Mouse (Mus musculus): ENCODE measurements around the gene 9430038I01Rik.
"Not testable (repeated sequence)": the region's sequence is repeated elsewhere in the genome, so short reads cannot be mapped to it uniquely, and the experiment has no call there.

9430038I01Rik gene

DNA sequence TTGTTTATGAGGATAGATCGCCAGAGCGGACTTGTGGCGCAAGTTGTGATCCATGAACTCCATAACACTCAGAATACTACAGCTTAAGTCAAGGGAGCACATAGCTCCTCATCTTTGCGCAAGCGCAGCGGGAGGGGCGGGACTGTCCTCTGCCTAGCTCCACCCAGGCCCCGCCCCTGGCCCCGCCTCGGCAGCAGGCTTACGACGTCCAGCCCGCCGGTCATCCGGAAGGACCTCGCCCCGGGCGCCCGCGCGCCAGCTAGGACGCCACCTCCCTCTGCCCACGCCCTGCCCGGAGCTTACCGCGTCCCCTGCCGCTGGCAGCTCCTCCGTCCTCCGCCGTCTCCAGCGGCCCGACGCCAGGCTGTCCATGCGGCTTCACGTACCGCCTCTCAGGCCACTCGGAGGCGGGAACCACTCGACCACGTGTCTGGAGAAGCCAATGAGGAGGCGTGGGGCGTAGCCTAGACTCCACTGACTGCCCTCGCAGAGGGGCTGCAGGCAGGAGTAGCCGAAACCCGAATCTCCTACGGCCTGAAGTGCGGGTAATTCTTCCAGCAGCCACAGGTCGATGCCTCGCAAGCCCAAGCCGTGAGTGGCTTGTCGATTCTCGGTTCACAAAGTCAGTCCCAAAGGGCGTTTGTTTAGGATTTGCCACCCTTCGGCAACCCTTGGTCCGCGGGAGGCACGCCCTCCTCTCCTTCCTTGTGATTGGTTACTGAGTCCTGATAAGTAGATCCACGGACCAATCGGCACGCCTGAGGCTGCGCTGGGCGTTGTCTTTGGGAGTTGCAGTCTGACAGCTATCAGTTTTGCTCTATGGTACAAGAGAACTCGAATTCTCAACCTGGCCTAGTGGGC lies at the start of gene 9430038I01Rik:
Gene 9430038I01Rik, minus strand, starts transcription at position 426 of the 861 bp plus-strand sequence.
- peak; percentile 97 for DNase-seq

DNA sequence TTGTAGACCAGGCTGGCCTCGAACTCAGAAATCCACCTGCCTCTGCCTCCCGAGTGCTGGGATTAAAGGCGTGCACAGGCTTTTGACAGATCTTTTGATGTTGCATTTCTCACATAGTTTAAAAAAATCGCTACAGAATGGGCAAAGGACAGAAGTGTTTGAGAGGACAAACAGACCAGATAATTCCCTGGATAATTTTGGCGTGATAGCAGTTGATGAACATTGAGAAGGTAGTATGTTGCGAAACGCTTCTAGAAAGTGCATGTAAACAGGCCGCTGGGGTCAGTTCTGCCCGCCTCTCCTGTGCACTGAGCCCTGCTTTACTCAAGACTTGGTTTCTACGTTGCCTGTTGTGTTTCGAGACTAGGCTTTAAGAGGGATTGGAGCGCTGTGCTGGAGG lies 34.8 kb upstream of the 9430038I01Rik start:
- no peak for DNase-seq

DNA sequence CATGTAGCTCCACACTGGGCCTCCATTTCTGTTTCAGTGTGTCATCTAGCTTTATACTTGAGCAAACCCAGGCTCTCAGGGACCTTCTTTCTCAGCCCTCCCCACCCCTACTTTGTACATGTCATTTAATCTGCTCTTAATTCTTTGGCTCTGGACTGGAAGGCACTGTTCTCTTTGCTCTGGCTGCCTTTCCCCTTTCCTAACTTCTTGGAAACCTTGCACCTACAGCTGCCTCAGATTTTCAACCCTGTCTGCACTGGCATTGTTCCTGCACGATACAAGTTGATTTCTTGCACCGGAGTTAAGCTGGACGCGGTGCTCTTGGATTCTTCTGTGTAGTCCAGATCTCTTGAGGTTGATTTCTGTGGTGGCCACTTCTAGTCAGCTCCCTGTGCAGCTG lies 32.4 kb upstream of the 9430038I01Rik start:
- no peak for DNase-seq

DNA sequence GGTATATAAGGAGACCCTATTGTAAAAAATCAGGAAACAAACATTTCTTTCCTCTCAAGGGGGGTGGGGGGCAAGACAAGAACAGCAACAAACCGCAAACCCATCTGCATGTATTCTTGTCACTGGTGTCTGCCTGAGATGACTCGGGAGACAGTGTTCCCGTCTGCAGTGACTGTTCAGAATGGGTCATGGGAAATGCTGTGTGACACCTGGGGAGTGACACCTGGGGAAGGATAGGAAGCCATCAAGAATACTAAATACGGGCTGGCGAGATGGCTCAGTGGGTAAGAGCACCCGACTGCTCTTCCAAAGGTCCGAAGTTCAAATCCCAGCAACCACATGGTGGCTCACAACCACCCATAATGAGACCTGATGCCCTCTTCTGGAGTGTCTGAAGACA lies 28.4 kb upstream of the 9430038I01Rik start:
- DNase-seq, result not testable (repeated sequence)

DNA sequence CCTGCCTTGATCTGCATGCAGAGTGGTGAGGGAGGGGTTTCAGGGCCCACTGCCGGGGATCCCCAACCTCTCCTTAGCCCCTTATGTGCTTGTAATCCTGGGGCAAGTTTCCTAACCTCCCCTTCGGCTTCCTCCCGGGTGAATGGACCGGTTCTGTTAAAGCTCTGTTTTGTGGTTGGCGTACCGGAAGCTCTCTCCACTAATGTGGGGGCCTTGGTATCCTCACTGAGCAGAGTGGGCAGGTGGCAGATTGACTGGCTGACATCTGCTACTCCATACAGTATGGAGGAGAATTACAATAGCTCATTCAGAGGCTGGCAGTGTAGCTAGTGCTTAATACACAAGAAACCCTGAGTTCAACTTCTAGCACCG lies 27.6 kb upstream of the 9430038I01Rik start:
- DNase-seq, result peak; percentile 16

DNA sequence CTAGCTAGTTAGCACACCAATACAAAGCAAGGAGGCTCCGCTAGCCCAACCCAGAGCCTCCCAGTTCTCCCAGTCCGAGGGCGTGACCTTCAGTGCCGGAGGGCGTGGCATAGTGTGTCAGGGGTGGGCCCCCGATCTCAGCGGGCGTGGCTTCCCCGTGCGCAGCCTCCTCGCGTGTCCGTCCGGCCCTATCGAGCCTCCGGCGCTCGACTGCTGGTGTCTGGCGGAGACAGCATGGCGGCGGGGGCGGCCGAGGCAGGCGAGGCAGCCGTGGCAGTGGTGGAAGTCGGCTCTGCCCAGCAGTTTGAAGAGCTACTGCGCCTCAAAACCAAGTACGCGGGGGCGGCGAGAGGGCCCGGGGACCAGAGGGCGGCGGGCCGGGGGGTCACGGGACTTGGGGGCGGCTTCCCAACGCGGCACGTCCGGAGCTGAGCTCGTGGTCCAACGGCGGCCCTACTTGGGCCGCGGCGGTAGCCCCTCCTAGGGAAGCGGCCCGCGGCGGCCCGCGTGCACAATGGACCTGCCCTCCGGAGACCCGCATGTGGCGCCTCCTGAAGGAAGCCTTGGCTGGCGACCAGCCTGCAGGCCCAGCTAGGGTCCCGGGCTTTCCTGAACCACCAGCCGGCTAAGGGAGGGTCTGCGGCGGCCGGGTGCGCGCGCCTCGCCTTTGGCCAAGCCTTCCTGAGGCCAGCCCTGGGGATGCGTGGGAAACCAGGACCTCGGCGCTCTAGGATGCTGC lies 27.0 kb upstream of the 9430038I01Rik start, which contains the start of gene Glrx3:
Gene Glrx3, plus strand, starts transcription at position 175 of the 739 bp plus-strand sequence.
- peak; percentile 87 for DNase-seq

DNA sequence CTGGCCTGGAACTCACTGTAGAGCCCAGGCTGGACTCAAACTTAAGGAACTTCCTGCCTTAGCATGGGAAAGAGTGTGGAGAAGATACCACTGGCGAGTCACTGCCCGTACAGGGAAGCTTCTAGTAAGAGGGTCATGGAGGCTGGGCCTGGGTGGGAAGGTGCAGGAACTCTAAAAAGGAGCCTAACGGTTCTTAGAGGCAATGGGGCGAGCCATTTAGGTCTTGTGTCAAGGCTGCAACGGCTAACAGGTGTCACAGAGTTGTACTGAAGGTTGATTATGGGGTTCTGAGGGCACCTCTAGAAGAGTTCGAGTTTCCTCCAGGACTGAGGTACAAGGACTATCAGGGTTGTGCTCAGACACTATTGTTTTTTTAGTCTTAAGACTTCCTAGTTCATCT lies 26.3 kb upstream of the 9430038I01Rik start:
- no peak for DNase-seq

DNA sequence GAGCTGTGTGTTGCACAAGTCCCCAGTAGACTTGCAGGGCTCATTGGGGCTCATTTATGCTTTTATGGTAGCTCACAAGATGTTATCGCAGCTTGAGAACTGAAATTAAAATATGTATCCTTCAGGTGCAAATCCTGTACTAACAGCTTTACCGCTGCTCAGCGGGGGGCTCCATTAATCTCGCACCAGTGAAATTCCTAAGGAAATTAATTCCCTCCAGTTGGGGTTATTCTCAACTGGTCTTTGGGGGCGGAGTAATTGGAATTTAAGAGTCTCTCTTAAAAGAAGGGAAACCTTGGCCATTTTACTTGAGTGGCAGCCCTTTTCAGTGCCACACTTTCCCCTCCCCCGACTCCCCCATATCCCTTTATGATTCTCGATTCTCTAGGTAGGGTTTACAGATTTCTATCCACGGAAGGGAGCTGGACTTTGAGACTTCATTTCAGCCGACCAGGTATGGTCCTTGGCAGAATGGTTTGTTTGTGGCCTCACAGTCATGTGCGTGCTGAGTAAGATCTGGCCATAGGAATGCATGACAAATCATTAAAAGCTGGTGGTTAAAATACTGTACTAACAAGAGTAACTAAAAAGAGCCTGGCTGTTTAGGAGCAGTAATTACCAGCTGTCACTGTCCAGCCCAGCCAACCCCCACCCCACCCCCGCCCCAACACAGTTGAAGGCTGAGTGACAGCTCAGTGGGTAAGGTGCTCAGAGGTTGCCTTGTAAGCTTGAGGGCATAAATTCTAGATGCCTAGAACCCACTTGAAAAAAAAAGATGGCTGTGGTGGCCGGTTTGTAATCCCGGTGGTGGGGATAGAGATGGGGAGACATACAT lies 21.4 kb upstream of the 9430038I01Rik start:
- no peak for DNase-seq

DNA sequence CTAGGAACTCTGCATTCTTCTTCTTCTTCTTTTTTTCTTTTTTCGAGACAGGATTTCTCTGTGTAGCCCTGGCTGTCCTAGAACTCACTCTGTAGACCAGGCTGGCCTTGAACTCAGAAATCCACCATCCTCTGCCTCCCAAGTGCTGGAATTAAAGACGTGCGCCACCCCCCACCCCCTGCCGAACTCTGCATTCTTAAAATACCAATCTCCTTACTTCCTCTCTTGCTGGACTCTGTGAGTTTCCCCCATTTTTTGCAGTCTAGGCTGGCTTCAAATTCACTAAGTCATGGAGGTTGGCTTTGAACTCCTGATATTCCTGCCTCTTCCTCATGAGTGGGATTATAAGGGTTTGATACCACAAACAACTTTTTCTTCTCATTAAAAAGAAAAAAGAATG lies 16.1 kb upstream of the 9430038I01Rik start:
- no peak for DNase-seq

DNA sequence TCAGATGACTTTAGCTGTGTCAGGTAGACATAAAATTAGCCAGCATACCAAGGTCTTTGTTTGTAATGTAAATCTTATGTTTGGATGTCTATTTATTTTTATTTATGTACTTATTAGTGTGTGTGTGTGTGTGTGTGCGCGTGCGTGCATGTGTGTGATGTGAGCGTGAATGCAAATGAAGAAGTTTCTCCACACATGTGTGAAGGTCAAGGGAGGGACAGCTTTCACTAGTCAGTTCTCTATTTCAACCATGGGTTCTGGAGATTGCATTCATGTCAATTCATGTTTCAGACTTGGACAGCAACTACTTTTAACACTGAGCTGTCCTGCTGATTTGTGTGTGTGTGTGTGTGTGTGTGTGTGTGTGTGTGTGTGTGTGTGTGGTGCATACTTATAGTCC lies 10.7 kb upstream of the 9430038I01Rik start:
- DNase-seq, result no peak

DNA sequence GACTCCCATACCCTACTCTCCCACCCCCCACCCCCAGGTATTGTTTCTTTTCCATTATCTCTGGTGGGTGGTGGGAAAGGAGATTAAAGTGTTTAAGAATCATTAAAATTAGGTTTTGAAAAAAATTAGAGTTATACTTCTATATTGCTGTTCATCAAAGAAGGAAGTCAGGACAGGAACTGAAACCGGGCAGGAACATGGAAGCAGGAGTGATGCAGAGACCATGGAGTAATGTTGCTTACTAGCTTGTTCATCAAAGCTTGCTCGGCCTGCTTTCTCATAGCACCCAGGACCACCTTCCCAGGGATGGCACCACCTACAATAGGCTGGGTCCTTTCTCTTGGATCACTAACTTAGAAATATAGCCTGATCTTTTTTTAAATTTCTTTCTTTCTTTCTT lies 10.0 kb upstream of the 9430038I01Rik start:
- DNase-seq, result no peak

DNA sequence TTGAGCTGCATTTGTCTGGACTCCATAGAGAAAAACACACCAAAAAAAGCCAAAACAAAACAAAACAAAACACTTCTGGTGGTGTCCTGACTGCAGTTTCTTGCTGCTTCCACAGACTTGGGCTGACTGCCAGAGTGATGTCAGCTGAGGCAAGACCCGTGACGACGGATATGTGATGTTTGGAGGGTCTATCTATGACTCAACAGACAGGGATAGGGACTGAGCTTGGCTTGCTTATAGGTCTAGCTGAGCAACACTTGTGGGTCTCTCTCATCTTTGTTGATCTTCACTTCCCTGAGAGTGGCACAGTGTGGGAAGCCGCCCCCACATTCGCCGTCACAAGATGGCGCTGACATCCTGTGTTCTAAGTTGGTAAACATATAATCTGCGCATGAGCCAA lies 4.1 kb upstream of the 9430038I01Rik start:
- DNase-seq, result no peak

DNA sequence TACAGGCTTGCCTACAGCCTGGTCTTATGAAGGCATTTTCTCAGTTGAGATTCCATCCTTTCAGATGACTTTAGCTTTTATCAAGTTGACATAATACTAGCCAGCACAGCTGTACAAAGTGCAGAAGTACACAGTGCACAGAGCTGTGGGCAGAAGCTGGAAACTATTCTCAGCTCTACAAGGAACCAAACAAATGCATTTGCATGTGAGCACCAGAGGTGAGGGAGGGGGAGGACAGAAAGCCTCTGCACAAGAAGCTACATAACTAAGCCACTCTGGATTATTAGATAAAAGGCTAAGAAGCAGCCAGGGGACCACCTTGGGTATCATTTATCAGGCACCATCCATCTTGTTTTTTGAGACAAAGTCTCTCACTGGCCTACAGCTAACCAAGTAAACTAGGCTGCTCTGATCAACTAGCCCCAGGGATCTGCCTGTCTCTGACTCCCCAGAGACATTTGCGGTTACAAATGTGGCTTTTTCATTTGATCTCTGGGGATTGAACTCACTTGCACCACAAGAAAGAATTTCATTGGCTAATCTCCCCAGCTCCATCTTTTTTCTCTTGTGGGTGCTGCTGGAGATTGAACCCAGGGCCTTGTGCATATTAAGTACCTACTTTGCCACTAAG lies 3.0 kb downstream of the 9430038I01Rik start:
- DNase-seq, result no peak

DNA sequence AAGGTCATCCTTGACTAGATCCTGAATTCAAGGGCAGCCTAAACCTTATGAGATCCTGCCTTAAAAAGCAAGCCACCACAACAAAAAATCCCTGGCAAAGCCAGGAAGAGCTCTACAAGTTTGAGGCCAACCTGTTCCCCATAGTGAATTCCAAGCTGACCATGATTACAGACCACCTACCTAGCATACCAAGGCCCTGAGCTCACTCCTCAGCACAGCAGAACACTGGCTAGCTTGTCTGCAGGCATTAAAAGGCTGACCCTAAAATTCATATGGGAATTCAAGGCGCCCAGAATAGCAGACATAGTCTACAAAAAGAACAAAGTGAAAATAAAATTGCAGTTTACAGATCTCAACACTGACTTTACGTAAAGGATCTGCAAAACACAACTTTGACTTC lies 6.4 kb downstream of the 9430038I01Rik start:
- no peak for DNase-seq

DNA sequence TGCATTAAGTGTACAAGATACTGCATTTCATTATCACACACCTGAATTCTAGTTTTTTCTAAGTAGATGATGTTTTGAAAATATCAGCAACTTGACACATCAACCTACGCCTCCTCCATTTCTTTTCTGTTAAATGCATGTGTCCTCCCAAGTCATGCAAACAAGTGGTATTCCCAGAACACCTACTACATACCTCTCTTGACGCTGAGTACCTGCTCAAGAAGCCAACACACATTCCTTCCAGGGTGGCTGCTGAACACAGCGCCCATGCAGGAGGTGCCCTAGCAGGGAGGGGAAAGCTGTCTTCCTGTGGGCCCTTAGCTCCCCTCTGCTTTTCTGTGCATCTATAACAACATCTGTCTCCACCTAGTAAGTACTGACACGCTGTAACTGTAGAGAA lies 11.6 kb downstream of the 9430038I01Rik start:
- no peak for DNase-seq

DNA sequence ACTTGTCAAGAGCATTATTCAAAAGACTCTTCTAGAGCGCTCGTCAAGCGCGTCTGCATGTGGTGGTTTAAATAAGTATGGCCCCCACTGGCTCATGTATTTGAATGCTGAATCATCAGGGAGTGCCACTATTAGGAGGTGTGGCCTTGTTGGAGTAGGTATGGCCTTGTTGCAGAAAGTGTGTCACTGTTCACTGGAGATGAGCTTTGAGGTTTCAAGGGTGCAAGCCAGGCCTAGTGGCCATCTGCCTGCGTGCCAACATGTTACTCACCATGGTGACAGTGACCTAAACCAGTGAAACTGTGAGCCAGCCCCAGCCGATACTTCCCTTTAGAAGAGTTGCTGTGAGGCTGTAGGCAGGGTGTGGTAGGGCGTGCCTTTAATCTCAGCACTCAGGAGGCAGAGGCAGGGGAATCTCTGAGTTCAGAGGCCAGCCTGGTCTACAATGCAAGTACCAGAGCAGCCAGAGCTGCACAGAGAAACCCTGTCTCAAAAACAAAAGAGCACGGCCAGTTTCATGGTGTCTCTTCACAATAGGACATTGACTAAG lies 13.1 kb downstream of the 9430038I01Rik start:
- DNase-seq, result no peak

DNA sequence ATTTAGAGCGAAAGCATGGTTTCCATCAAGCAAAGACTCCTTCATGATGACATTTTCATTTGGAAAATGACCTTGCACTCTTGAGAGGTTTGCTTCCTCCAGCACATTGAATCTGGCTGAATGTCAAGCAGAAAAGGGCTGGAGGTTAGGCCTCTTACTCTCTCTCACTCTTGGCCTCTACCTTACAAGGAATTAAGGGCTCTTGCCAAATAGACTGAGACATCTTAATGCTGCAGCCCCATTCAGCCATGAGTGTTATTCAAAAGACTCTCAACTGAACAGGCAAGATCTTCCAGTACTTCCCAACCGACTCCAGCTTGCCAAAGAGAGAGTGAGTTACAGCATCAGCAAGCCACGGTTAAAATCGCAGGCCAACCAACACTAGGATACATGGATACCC lies 15.1 kb downstream of the 9430038I01Rik start:
- DNase-seq, result no peak

DNA sequence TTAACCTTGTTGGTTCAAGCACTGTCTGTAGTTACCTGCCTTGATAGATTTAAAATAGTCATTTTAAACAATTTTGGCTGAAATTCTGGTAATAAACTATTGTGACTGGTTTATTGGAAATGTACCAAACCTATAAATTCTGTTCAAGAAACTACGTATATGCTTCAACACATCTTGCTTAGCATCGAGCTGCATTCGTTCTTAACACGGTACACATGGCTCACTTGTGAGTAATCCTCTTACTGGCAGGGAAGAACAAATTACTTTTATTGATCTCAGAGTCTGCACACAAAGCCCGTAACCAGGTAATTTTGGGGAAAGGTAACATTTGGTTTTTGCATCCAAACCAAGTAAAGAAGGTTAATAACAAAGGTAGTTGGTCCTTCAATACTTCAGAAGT lies 22.7 kb downstream of the 9430038I01Rik start:
- no peak for DNase-seq

DNA sequence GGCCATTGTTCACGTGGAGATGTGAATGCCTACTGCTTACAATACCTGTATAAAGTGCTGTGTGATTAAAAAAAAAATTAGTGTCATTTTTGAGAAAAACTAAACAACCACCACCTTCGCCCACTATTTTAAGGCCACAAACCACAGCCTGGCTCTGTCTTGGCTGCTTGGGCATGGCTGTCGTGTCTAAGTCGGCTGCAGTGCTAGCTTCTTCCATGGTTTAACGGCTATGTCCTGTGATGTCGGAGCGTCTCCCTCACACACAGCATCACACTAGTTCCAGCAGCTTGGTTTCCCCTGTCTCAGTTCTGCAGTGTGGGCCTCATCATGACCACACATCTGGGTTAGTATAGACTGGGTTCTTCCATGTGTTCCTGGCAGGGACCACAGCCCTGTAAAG lies 35.6 kb downstream of the 9430038I01Rik start:
- DNase-seq, result no peak

DNA sequence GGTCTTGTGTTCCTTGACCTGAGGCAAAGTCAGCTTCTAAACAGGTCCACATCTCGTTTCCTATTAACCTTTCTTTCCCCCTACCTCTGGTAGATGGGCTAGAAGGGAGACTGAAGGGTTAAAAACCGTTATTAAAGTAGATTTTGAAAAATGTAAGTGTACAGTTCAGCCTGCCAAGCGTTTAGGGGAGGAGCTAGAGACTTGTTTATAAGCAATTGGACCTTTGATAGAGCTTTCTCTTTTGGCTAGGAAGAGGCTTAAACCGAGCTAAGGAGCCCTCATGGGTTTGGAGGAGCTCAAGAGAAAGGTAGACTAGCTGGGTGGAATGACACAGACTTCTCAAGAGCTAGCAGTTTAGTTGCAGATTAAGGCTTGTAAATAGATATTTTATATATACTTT lies 38.8 kb downstream of the 9430038I01Rik start:
- DNase-seq, result no peak

DNA sequence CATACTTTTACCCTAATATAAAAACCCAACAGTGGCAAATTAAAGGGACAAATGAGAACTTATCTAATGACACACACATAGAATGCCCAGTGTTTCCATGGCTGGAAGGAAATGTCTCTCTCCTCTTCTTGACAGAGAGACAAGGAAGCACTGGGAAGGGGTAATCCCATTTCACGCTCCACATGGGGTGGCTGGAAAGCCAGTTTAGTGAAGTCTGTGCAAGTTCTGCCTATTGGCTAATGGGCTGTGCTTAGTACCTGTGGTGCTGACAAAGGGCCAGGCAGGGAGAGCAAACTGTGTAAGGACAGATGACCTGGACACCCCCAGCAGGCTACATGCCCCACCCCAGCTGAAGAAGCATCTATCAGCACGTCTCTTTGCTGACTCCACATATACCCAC lies 40.4 kb downstream of the 9430038I01Rik start:
- DNase-seq, result no peak

DNA sequence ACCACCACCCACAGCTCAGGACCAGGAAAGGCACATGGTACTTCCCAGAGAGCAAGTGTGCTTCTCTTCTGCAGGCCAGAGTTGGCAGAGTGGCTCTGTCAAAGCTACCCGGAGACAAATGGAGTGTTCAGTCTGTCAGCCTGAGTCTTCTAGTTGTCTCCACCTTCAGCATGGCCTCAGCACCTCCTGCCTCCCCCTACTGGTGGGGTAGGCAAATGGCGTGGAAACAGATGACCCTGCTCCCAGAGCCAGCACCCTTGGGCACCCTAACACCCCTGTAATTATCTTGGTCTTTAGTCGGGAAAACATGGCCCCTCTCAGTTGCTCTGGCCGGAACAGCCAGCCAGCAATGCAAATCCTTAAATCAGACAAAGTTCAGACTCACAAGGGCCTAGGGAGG lies 43.8 kb downstream of the 9430038I01Rik start:
- no peak for DNase-seq

DNA sequence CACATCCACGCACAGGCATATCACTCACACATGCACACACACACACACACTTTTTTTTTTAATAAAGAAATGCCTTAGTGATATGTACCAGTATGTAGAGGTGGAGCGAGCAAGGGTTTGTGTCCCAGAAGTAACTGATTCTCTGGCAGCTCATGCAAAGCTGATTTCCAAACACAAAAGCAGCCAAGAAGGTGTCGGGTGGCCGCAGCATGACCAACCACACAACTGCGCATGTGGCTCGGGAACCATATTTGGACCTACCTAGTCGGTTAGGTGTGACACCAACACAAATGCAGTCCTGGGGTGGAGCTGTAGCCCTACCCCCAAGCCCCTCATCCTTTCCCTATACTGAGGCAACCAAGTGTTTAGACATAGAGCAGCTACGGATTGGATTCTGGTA lies 45.5 kb downstream of the 9430038I01Rik start:
- DNase-seq, result no peak
